Mouse (Mus musculus) small intestine, adult 2 months (tissue): Measurements from ENCODE around the gene Sept3. TPM values are rescaled to one million over a fixed set of nuclear protein-coding genes. Genes with fewer than 3 reads are reported as not detected.
A peak's percentile ranks its signal among the peaks of the same experiment; 100 is the strongest.

Experiments
- H3K27ac ChIP-seq: fragments of 200-500 bp; 2 replicates; pipeline ENCODE4 v1.5.1; 2012; ENCODE audit warnings: low read depth, low read length, control low read depth, inconsistent platforms; ENCODE audit not compliant: insufficient read depth
- H3K27me3 ChIP-seq: fragments of 200-500 bp; 2 replicates; pipeline ENCODE4 v1.6.1; 2012; ENCODE audit warnings: mild to moderate bottlenecking, moderate library complexity, low read length, inconsistent platforms; ENCODE audit not compliant: control insufficient read depth, insufficient read depth
- H3K36me3 ChIP-seq: fragments of 200-500 bp; 2 replicates; pipeline ENCODE4 v1.6.1; 2012; ENCODE audit warnings: mild to moderate bottlenecking, low read length, control low read depth, inconsistent platforms; ENCODE audit not compliant: control insufficient read depth, insufficient read depth
- H3K4me1 ChIP-seq: fragments of 200-500 bp; 2 replicates; pipeline ENCODE4 v1.6.1; 2012; ENCODE audit warnings: low read length, inconsistent platforms, mixed read lengths; ENCODE audit not compliant: control insufficient read depth, insufficient read depth, insufficient read length
- H3K4me3 ChIP-seq: fragments of 200-500 bp; 2 replicates; pipeline ENCODE4 v1.5.1; 2012; ENCODE audit warnings: low read depth, mild to moderate bottlenecking, control low read depth, inconsistent platforms, low read length, moderate library complexity
- CTCF ChIP-seq: fragments of 200-500 bp; IDR thresholded peaks from 2 replicates; pipeline ENCODE4 v1.5.1; 2012; ENCODE audit warnings: low read depth, mild to moderate bottlenecking, control low read depth, inconsistent platforms, low read length, moderate library complexity, mixed read lengths; ENCODE audit not compliant: insufficient replicate concordance, insufficient read length; ENCODE audit errors: extremely low read depth
- POLR2A ChIP-seq: fragments of 200-500 bp; IDR thresholded peaks from 2 replicates; pipeline ENCODE4 v1.6.1; 2012; ENCODE audit warnings: low read depth, mild to moderate bottlenecking, control low read depth, inconsistent platforms, low read length, moderate library complexity
- WGBS: fragments of 180-500 bp; shearing (Covaris S2); methylation state at CpG from one replicate; pipeline ENCODE4 v1.1.7; 2018; 5-methylcytosine and 5-hydroxymethylcytosine counted together
- polyA plus RNA-seq: library from polyadenylated mRNA; depleted of rRNA; stranded (reverse); fragments of >200 nt; gene quantifications from 2 replicates; pipeline ENCODE4 v1.2.3, GENCODE M21; 2012

Gene Sept3
- polyA plus RNA-seq, 1 experiment = 0.52 TPM

- WGBS = under 1% methylated on average over 5 of the region's 5 CpGs
- TF ChIP-seq CTCF (peak; percentile 92), POLR2A (no peak)
- no peak overlapping the region for H3K4me3 ChIP-seq
These were observed 3.5 kb upstream of the Sept3 start for GRCm38 (mm10) chr15:82271201-82271600.

DNA sequence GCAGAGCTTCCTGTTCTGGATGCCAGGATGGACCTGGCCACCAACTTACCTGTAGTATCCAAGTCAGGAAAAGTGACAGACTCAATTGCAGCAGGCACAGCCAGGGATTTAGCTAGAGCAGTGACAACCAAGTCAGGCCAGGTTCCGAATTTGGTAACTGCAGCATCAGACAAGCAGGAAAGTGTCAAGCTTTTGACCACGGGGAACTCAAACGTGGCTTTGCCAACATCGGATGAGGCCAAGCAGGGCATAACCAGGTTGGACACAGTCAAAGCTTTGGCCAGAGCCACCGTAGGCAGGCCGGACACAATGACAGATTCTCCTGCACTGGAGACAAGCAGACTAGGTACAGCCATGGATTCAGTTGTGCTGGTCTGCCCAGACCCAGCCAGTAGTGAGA, 2.4 kb upstream of the Sept3 start:
- Histone ChIP-seq H3K4me1 (peaks cover 2% of the 10 kb centered on the region), H3K27ac (no peak overlapping the region), H3K27me3 (peaks cover 32% of the 10 kb centered on the region), H3K4me3 (no peak overlapping the region), H3K36me3 (no peaks in the 10 kb centered on the region)
- TF ChIP-seq POLR2A = no peak
- no peak for TF ChIP-seq CTCF
- WGBS = 81% methylated on average over 6 of the region's 6 CpGs

More at GRCm38 (mm10) chr15:82271201-82271600, 3.5 kb upstream of the Sept3 start:
- peaks cover 2% of the 10 kb centered on the region for H3K4me1 ChIP-seq
- H3K27ac ChIP-seq = no peak overlapping the region
- H3K36me3 ChIP-seq = no peaks in the 10 kb centered on the region
- H3K27me3 ChIP-seq = peaks cover 25% of the 10 kb centered on the region

DNA sequence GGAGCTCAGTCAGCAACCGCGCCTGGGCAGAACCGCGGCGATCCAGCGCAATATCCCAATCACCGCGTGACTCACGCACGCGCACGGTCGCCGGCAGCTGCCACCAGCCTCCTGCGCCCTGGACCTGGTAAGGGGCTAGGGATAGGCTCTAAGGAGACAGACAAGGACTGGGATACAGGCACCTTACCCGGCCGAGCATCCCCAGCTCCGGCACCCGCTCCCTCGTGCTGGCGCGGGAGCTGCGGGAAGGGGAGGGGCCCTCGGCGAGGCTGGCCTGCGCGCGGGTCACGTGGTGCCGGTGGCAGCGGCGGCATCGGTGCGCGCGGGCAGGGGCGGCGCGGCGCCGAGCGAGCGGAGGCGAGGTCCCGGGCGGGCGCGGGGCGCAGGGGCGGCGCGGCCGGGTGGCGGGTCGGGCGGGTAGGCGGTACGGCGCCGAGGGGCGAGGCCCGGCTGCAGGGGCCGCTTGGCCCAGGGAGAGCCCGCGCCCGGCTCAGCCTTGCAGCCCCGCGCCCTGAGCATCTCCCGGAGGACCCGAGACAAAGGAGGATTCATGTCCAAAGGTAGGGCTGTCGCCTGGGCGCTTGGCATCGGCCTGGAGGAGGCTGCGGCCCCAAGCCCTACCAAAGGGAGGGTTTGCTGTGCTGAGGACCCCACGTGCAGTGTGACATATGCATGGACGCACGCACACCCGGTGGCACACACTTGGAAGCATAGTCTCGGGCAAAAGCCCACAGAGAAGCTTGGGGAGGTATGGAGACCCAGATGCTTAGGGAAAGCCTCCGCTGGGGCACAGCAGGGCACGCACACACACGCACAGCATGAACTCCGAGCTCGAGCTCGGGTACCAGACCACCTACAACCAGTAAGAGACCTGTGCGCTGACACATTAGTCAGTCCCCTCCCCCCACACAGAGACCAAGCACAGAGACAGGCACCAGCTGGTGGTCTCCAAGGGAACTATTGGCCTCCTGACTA, 521 bp downstream of the Sept3 start:
- Histone ChIP-seq H3K27me3 (peaks cover 32% of the 10 kb centered on the region), H3K4me3 (peak overlapping the region; percentile 45), H3K36me3 (no peaks in the 10 kb centered on the region), H3K4me1 (peaks cover 2% of the 10 kb centered on the region), H3K27ac (no peak overlapping the region)
- TF ChIP-seq CTCF = no peak
- no peak for TF ChIP-seq POLR2A
- WGBS = 2% methylated on average over 86 of the region's 86 CpGs

DNA sequence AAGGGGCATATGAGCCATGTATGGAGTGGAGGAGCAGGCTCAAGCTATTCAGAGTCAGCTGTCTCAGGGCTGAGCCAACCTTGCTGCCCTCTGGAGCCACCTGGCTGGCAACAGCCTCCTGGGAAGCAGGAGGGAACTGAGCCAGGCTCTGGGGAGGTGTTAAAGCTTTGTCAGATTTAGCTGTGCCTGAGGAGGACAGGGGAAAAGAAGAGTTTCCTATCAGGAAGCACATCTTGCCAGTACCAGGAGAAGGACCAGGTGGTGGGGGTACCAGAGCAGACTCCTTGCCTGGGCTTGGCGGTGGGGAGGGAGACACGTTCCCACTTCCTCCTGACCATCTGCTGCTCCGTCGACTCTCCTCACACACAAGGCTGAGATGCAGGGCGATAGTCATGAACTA, 2.9 kb downstream of the Sept3 start:
- 69% methylated on average over 5 of the region's 5 CpGs for WGBS
- no peak overlapping the region for H3K4me3 ChIP-seq
- peaks cover 29% of the 10 kb centered on the region for H3K27me3 ChIP-seq
- H3K27ac ChIP-seq = no peak overlapping the region
- no peak for TF ChIP-seq CTCF
- H3K36me3 ChIP-seq = no peaks in the 10 kb centered on the region
- H3K4me1 ChIP-seq = peaks cover 2% of the 10 kb centered on the region

- no peaks in the 10 kb centered on the region for H3K36me3 ChIP-seq
- TF ChIP-seq CTCF (no peak), POLR2A (no peak)
- peaks cover 14% of the 10 kb centered on the region for H3K27me3 ChIP-seq
- H3K27ac ChIP-seq = no peak overlapping the region
- H3K4me3 ChIP-seq = no peak overlapping the region
- WGBS = 64% methylated on average over 4 of the region's 4 CpGs
- H3K4me1 ChIP-seq = no peaks in the 10 kb centered on the region
These were observed 5.9 kb downstream of the Sept3 start for GRCm38 (mm10) chr15:82280638-82281037.

GRCm38 (mm10) chr15:82286157-82286556, 11.5 kb downstream of the Sept3 start:
- Histone ChIP-seq H3K4me1 (no peaks in the 10 kb centered on the region), H3K4me3 (no peak overlapping the region), H3K27ac (no peak overlapping the region), H3K36me3 (no peaks in the 10 kb centered on the region), H3K27me3 (peaks cover 3% of the 10 kb centered on the region; the same call in 1 of the 2 replicates)
- TF ChIP-seq POLR2A = no peak
- TF ChIP-seq CTCF = no peak
- WGBS = 53% methylated on average over 12 of the region's 12 CpGs

DNA sequence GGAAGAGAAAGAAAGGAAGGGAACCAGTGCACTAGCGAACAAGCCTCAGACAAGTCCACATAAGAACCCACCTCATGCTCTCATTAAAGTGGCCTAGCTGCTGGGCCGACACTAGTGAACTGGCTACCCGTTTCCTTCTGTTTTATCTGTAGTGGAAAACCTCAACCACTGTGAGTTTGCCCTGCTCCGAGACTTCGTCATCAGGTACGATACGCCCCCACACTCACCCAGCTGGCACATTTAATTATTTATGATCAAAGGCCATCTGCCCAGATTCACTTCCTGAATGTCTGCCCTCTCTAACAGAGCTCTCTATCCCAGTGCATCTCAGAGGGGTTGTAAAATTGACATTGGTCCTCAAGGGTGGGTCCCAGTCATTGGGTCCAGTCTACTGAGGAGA, 15.6 kb downstream of the Sept3 start:
- Histone ChIP-seq H3K4me3 (no peak overlapping the region), H3K27ac (no peak overlapping the region), H3K36me3 (no peaks in the 10 kb centered on the region), H3K27me3 (peaks cover 7% of the 10 kb centered on the region), H3K4me1 (no peaks in the 10 kb centered on the region)
- no peak for TF ChIP-seq POLR2A
- no peak for TF ChIP-seq CTCF
- WGBS = 35% methylated on average over 7 of the region's 7 CpGs
